Mouse (Mus musculus) urinary bladder, postnatal 14 days (tissue): ENCODE results near the gene Asb9.
A peak's percentile ranks its signal among the peaks of the same experiment; 100 is the strongest.

Experiments
- DNase-seq: peaks from one replicate; pipeline ENCODE4 v3.0.0; 2021; ENCODE audit warnings: low spot score

Gene Asb9

GRCm38 (mm10) chrX:164505709-164506498 is at the start of gene Asb9:
Asb9 (plus strand) TSS chrX:164506327.
- no peak for DNase-seq

- no peak for DNase-seq
These were observed 46.8 kb upstream of the Asb9 start for GRCm38 (mm10) chrX:164459205-164459878.

- DNase-seq = no peak
These were observed 3.9 kb upstream of the Asb9 start for GRCm38 (mm10) chrX:164502258-164502657.

- no peak for DNase-seq
These were observed 941 bp downstream of the Asb9 start for GRCm38 (mm10) chrX:164507068-164507467.

- no peak for DNase-seq
These were observed 2.6 kb downstream of the Asb9 start for GRCm38 (mm10) chrX:164508728-164509127.

- no peak for DNase-seq
These were observed 16.0 kb downstream of the Asb9 start for GRCm38 (mm10) chrX:164522138-164522537.

- DNase-seq = no peak
These were observed 20.4 kb downstream of the Asb9 start for GRCm38 (mm10) chrX:164526566-164526965.

GRCm38 (mm10) chrX:164541436-164542317 is 35.5 kb downstream of the Asb9 start:
- peak; percentile 3 for DNase-seq

- no peak for DNase-seq
These were observed 64.1 kb downstream of the Asb9 start for GRCm38 (mm10) chrX:164570195-164570594.

GRCm38 (mm10) chrX:164576967-164577366 is 70.8 kb downstream of the Asb9 start:
- DNase-seq = no peak
